ENCODE assay signal across 45 mouse cellular contexts in genomic region chr11:53403638-53404037, GRCm38 (mm10). TPM values are rescaled to one million over a fixed set of nuclear protein-coding genes. Genes with fewer than 3 reads are reported as not detected.
"Had no signal": no experiment of that assay in that cellular context is flagged by ENCODE, and none has a peak within 500 bp of the region (broad histone marks: within the 10 kb centered on the region; RNA-seq: fewer than 3 reads in every experiment).

No protein-coding gene starts in this region.

- DNase-seq: heart, postnatal 10 days; heart, postnatal 14 days; heart, postnatal 36 days; heart, postnatal 4 days; kidney, adult 11 months; kidney, adult 8-10 months; kidney, adult 9 months; kidney, postnatal 10 days; kidney, postnatal 14 days; kidney, postnatal 25 days; kidney, postnatal 36 days; kidney, postnatal 4 days; layer of hippocampus, adult 9-11 months; layer of hippocampus, postnatal 36 days had no signal

- H3K4me3 ChIP-seq: heart, embryonic 12.5 days; heart, embryonic 13.5 days; heart, embryonic 15.5 days; hindbrain, embryonic 10.5 days; hindbrain, embryonic 12.5 days; hindbrain, embryonic 13.5 days; hindbrain, embryonic 15.5 days; intestine, embryonic 15.5 days; kidney, embryonic 15.5 days; layer of hippocampus, adult 2 months; left cerebral cortex, adult 2 months had no signal

- H3K9me3 ChIP-seq: heart, embryonic 12.5 days; heart, embryonic 13.5 days; heart, embryonic 15.5 days; hindbrain, embryonic 10.5 days; hindbrain, embryonic 12.5 days; hindbrain, embryonic 13.5 days; hindbrain, embryonic 15.5 days; intestine, embryonic 15.5 days; kidney, embryonic 15.5 days had no signal

- H3K27ac ChIP-seq: heart, embryonic 13.5 days; heart, embryonic 15.5 days; hindbrain, embryonic 10.5 days; hindbrain, embryonic 12.5 days; hindbrain, embryonic 13.5 days; hindbrain, embryonic 14.5 days; hindbrain, embryonic 15.5 days; hindbrain, postnatal 0 days; intestine, embryonic 15.5 days; kidney, embryonic 15.5 days; kidney, postnatal 0 days; layer of hippocampus, adult 2 months; left cerebral cortex, adult 2 months had no signal

- H3K4me1 ChIP-seq: heart, embryonic 12.5 days; heart, embryonic 13.5 days; heart, embryonic 15.5 days; hindbrain, embryonic 10.5 days; hindbrain, embryonic 12.5 days; hindbrain, embryonic 13.5 days; hindbrain, embryonic 15.5 days; intestine, embryonic 15.5 days; kidney, embryonic 15.5 days had no signal

- H3K9ac ChIP-seq: heart, embryonic 12.5 days; heart, embryonic 13.5 days; heart, embryonic 15.5 days; hindbrain, embryonic 12.5 days; hindbrain, embryonic 13.5 days; hindbrain, embryonic 14.5 days; hindbrain, embryonic 15.5 days; intestine, embryonic 15.5 days; kidney, embryonic 15.5 days had no signal

- H3K27me3 ChIP-seq: heart, embryonic 12.5 days; heart, embryonic 13.5 days; heart, embryonic 15.5 days; hindbrain, embryonic 12.5 days; hindbrain, embryonic 13.5 days; hindbrain, embryonic 15.5 days; intestine, embryonic 15.5 days; kidney, embryonic 15.5 days had no signal

RNA-seq across cellular contexts. Expression of gene Leap2, which starts 19.3 kb away (rescaled TPM):
- total RNA-seq: heart, postnatal 10 days; heart, postnatal 14 days; heart, postnatal 25 days; heart, postnatal 36 days; heart, postnatal 4 days; hematopoietic stem cell, adult 5-6 weeks; hindbrain, postnatal 0 days; layer of hippocampus, adult 18-20 months; layer of hippocampus, adult 2 months; layer of hippocampus, adult 8-10 months; layer of hippocampus, postnatal 10 days; layer of hippocampus, postnatal 14 days; layer of hippocampus, postnatal 25 days; layer of hippocampus, postnatal 36 days; left cerebral cortex, adult 18-20 months; left cerebral cortex, adult 2 months; left cerebral cortex, adult 8-10 months had no signal
- polyA plus RNA-seq: heart, embryonic 11.5 days; heart, embryonic 12.5 days; heart, embryonic 14.5 days; heart, postnatal 0 days; hindbrain, embryonic 10.5 days; hindbrain, embryonic 12.5 days; hindbrain, embryonic 13.5 days; hindbrain, embryonic 14.5 days; hindbrain, postnatal 0 days; intestine, embryonic 14.5 days; kidney, embryonic 14.5 days had no signal

RNA-seq across cellular contexts. Expression of gene Gdf9, which starts 27.2 kb away (rescaled TPM):
- total RNA-seq: hematopoietic stem cell, adult 5-6 weeks had no signal
- polyA plus RNA-seq: inflammation-experienced regulatory T-cells, adult 6 months had no signal

RNA-seq across cellular contexts. Expression of gene Gm10447, which starts 53.3 kb away (rescaled TPM):
- total RNA-seq: heart, postnatal 14 days; heart, postnatal 25 days; heart, postnatal 36 days; heart, postnatal 4 days; hematopoietic stem cell, adult 5-6 weeks; hindbrain, postnatal 0 days had no signal
- polyA plus RNA-seq: heart, embryonic 11.5 days; heart, embryonic 15.5 days; hindbrain, embryonic 10.5 days; hindbrain, embryonic 15.5 days; hindbrain, embryonic 16.5 days; hindbrain, postnatal 0 days; inflammation-experienced regulatory T-cells, adult 6 months; intestine, embryonic 14.5 days; kidney, embryonic 14.5 days; kidney, embryonic 15.5 days; kidney, embryonic 16.5 days had no signal
